Comparison of ENCODE assay signal across 14 mouse cellular contexts in genomic region chr3:58366756-58367155, GRCm38 (mm10). TPM values are rescaled to one million over a fixed set of nuclear protein-coding genes. Genes with fewer than 3 reads are reported as not detected.
DNase-seq lines count a peak whose midpoint lies in the region; ATAC-seq and TF ChIP-seq lines count a peak whose summit lies in the region.
"Had no signal": no experiment of that assay in that cellular context is flagged by ENCODE, and none has a peak within 500 bp of the region (broad histone marks: within the 10 kb centered on the region; RNA-seq: fewer than 3 reads in every experiment).

No protein-coding gene starts in this region.

- no peak for TF ChIP-seq POLR2A in myocyte (IDR thresholded peaks at IDR 0.05; ENCODE audit: insufficient read length, low read depth)

- no peak overlapping the region for H3K4me3 ChIP-seq in heart, postnatal 0 days (ENCODE audit: low read depth, low read length)
- H3K4me3 ChIP-seq in intestine, embryonic 15.5 days (replicated peaks): no peak overlapping the region
- no peak overlapping the region for H3K4me3 ChIP-seq in myocyte
- H3K4me3 ChIP-seq: embryonic facial prominence, embryonic 13.5 days; lung, embryonic 15.5 days had no signal

- H3K4me2 ChIP-seq in heart, postnatal 0 days (ENCODE audit: low read depth, low read length): no peak overlapping the region
- no peak overlapping the region for H3K4me2 ChIP-seq in intestine, embryonic 15.5 days (replicated peaks)
- H3K4me2 ChIP-seq in myocyte (ENCODE audit: low read depth): peak overlapping the region; percentile 30
- H3K4me2 ChIP-seq: embryonic facial prominence, embryonic 13.5 days; lung, embryonic 15.5 days had no signal

- no peak for DNase-seq in heart, postnatal 0 days (ENCODE audit: low spot score)
- no peak for DNase-seq in heart, adult 18-20 months
- peak; percentile 65 for DNase-seq in MEL-GATA-1-ER (ENCODE audit: extremely low read depth, low read depth)
- no peak for DNase-seq in spleen, adult 12 weeks (ENCODE audit: low spot score)
- DNase-seq: adrenal gland, adult 8-10 months; cerebellum, adult 8-10 months; kidney, adult 8-10 months; kidney, postnatal 25 days had no signal

- no peak overlapping the region for H3K9ac ChIP-seq in heart, postnatal 0 days (replicated peaks; ENCODE audit: low read depth, low read length)
- no peak overlapping the region for H3K9ac ChIP-seq in intestine, embryonic 15.5 days
- H3K9ac ChIP-seq: embryonic facial prominence, embryonic 13.5 days; lung, embryonic 15.5 days had no signal

- TF ChIP-seq EP300 in heart, postnatal 0 days (IDR thresholded peaks at IDR 0.05; ENCODE audit: low read depth): no peak

- H3ac ChIP-seq in myocyte (ENCODE audit: control insufficient read depth, insufficient read length): no peak overlapping the region

- H3K79me2 ChIP-seq in myocyte (ENCODE audit: control insufficient read depth, insufficient read depth): no peaks in the 10 kb centered on the region

- H3K36me3 ChIP-seq in heart, postnatal 0 days (replicated peaks; ENCODE audit: control insufficient read depth, insufficient read depth, low read length): no peaks in the 10 kb centered on the region
- H3K36me3 ChIP-seq in intestine, embryonic 15.5 days: no peaks in the 10 kb centered on the region
- H3K36me3 ChIP-seq in myocyte (ENCODE audit: control insufficient read depth, insufficient read depth): no peaks in the 10 kb centered on the region
- H3K36me3 ChIP-seq: embryonic facial prominence, embryonic 13.5 days; lung, embryonic 15.5 days had no signal

- H3K4me1 ChIP-seq in heart, postnatal 0 days (ENCODE audit: control insufficient read depth, insufficient read depth): peaks cover 28% of the 10 kb centered on the region
- H3K4me1 ChIP-seq in intestine, embryonic 15.5 days (replicated peaks): peaks cover 5% of the 10 kb centered on the region
- H3K4me1 ChIP-seq: embryonic facial prominence, embryonic 13.5 days had no signal

- 5% methylated on average over 3 of the region's 3 CpGs for WGBS in heart, postnatal 0 days
- 27% methylated on average over 3 of the region's 3 CpGs for whole genome bisulfite sequencing in intestine, embryonic 15.5 days

- TF ChIP-seq CTCF in heart, postnatal 0 days (IDR thresholded peaks at IDR 0.05; ENCODE audit: low read depth): no peak

- 0 out of 2 replicates have a peak overlapping the region, but pooled peaks have one; percentile 11 for H3K27ac ChIP-seq in heart, postnatal 0 days (ENCODE audit: low read depth)
- peak overlapping the region; percentile 40; the same call in 1 of the 2 replicates for H3K27ac ChIP-seq in intestine, embryonic 15.5 days
- H3K27ac ChIP-seq: embryonic facial prominence, embryonic 13.5 days; lung, embryonic 15.5 days had no signal

- no peak for ATAC-seq in heart, postnatal 0 days (ENCODE audit: insufficient read depth, low read depth)
- ATAC-seq in intestine, embryonic 15.5 days: peak; percentile 77
- no peak for ATAC-seq in erythroid progenitor cell, adult 5-6 weeks (replicated peaks; ENCODE audit: low FRiP score, poor library complexity, severe bottlenecking)
- ATAC-seq: hindbrain, embryonic 16.5 days had no signal

- no peaks in the 10 kb centered on the region for H3K9me3 ChIP-seq in heart, postnatal 0 days (replicated peaks; ENCODE audit: control insufficient read depth, low read length)
- no peaks in the 10 kb centered on the region for H3K9me3 ChIP-seq in intestine, embryonic 15.5 days
- H3K9me3 ChIP-seq: embryonic facial prominence, embryonic 13.5 days; lung, embryonic 15.5 days had no signal

- H3K27me3 ChIP-seq in heart, postnatal 0 days (ENCODE audit: control insufficient read depth, insufficient read depth, low read length): no peaks in the 10 kb centered on the region
- H3K27me3 ChIP-seq in intestine, embryonic 15.5 days (replicated peaks): no peaks in the 10 kb centered on the region
- H3K27me3 ChIP-seq in myocyte (ENCODE audit: control insufficient read depth, insufficient read depth, insufficient read length): no peaks in the 10 kb centered on the region
- H3K27me3 ChIP-seq: embryonic facial prominence, embryonic 13.5 days; lung, embryonic 15.5 days had no signal

TF ChIP-seq in myocyte, 11 proteins besides CTCF, POLR2A, EP300 and RAD21:
- TF ChIP-seq TCF12 (IDR thresholded peaks at IDR 0.05; ENCODE audit: insufficient read depth, poor library complexity, severe bottlenecking): no peak
- no peak for TF ChIP-seq SRF (IDR thresholded peaks at IDR 0.05; ENCODE audit: control insufficient read depth, insufficient read length, low read depth)
- TF ChIP-seq POLR2AphosphoS2 (IDR thresholded peaks at IDR 0.05; ENCODE audit: insufficient read length, low read depth): no peak
- TF ChIP-seq E2F4 (IDR thresholded peaks at IDR 0.05; ENCODE audit: insufficient read depth): no peak
- no peak for TF ChIP-seq MAX (IDR thresholded peaks at IDR 0.05; ENCODE audit: low read depth)
- no peak for TF ChIP-seq USF1 (IDR thresholded peaks at IDR 0.05; ENCODE audit: low read depth)
- no peak for TF ChIP-seq TCF3 (IDR thresholded peaks at IDR 0.05; ENCODE audit: insufficient read length, low read depth)
- no peak for TF ChIP-seq REST (IDR thresholded peaks at IDR 0.05; ENCODE audit: insufficient read depth, insufficient read length)
- TF ChIP-seq MYOD1 (IDR thresholded peaks at IDR 0.05; ENCODE audit: control insufficient read depth in 1 of 3, insufficient read length in 2 of 3, low read depth in 2 of 3): no peak
- TF ChIP-seq CEBPB (IDR thresholded peaks at IDR 0.05; ENCODE audit: insufficient read depth, poor library complexity, severe bottlenecking): no peak
- TF ChIP-seq MYOG (IDR thresholded peaks at IDR 0.05; ENCODE audit: control insufficient read depth in 1 of 3, insufficient read depth in 1 of 3, insufficient read length in 2 of 3, low read depth in 2 of 3): no peak

RNA-seq across cellular contexts. Expression of gene Tsc22d2, which starts 47.8 kb away (rescaled TPM):
- total RNA-seq in heart, postnatal 0 days (2014; rRNA removed; ENCODE audit: low replicate concordance): 35.8 and 61.0 TPM in 2 replicates
- polyA plus RNA-seq in heart, postnatal 0 days (2015; fragmentation: Nextera tagmentation; extraction: Ambion mirVana): 6.9 and 7.4 TPM in 2 replicates
- total RNA-seq in heart, adult 18-20 months (2021): 10 to 100 TPM; 20.1 to 21.5 TPM
- 9.0 and 10.9 TPM in 2 replicates for polyA plus RNA-seq in intestine, embryonic 15.5 days (2015; fragmentation: Nextera tagmentation; extraction: Ambion mirVana)
- polyA plus RNA-seq in myocyte (2012; fragmentation: generic; extraction: Trizol): 14.2 TPM
- total RNA-seq in erythroid progenitor cell, adult 5-6 weeks (2015; ENCODE audit: low replicate concordance): 11.9 and 16.8 TPM in 2 replicates
- 18.2 and 27.2 TPM in 2 replicates for total RNA-seq in erythroid progenitor cell, adult 5-6 weeks (2017; ENCODE audit: low replicate concordance)
